Mouse (Mus musculus) layer of hippocampus, postnatal 25 days (tissue): Measurements from ENCODE around the gene Arl4d. TPM values are rescaled to one million over a fixed set of nuclear protein-coding genes. Genes with fewer than 3 reads are reported as not detected.
A peak's percentile ranks its signal among the peaks of the same experiment; 100 is the strongest.

Experiments
- DNase-seq, 2 experiments: peaks; one replicate each; pipeline ENCODE4 v3.0.0; 2022; ENCODE audit warnings: mixed read lengths in 2 of 2, low spot score in 1 of 2; ENCODE audit errors: extremely low spot score in 1 of 2
- total RNA-seq, 2 experiments: library from RNA; stranded (reverse); gene quantifications; 2 replicates each; pipeline ENCODE4 v1.2.3; 2021

Gene Arl4d
- total RNA-seq, 2 experiments from 2014 or later = 10.4 to 11.9 TPM

- no peak for DNase-seq
Observed at GRCm38 (mm10) chr11:101674106-101674505, 8.8 kb downstream of the Arl4d start.

GRCm38 (mm10) chr11:101675349-101675748 lies 10.0 kb downstream of the Arl4d start:
- no peak for DNase-seq

- no peak for DNase-seq
Observed at GRCm38 (mm10) chr11:101677655-101678054, 12.3 kb downstream of the Arl4d start.

GRCm38 (mm10) chr11:101678770-101679169 lies 13.4 kb downstream of the Arl4d start:
- no peak for DNase-seq

- DNase-seq = no peak
Observed at GRCm38 (mm10) chr11:101679907-101680306, 14.6 kb downstream of the Arl4d start.

- DNase-seq = no peak
Observed at GRCm38 (mm10) chr11:101680634-101681325, 15.4 kb downstream of the Arl4d start.

GRCm38 (mm10) chr11:101681968-101682367 lies 16.6 kb downstream of the Arl4d start:
- DNase-seq = no peak

GRCm38 (mm10) chr11:101682410-101682960 lies 17.1 kb downstream of the Arl4d start:
- DNase-seq = no peak

GRCm38 (mm10) chr11:101687351-101688301 lies 22.3 kb downstream of the Arl4d start:
- DNase-seq = peak; percentile 54 to 58

GRCm38 (mm10) chr11:101689701-101690113 lies 24.4 kb downstream of the Arl4d start:
- DNase-seq = peak; percentile 63 to 64

GRCm38 (mm10) chr11:101690326-101690725 lies 25.0 kb downstream of the Arl4d start:
- no peak for DNase-seq

GRCm38 (mm10) chr11:101695906-101696661 lies 30.7 kb downstream of the Arl4d start:
- peak in 1 of 2 experiments; percentile 11 for DNase-seq

- DNase-seq = no peak
Observed at GRCm38 (mm10) chr11:101697156-101697861, 32.0 kb downstream of the Arl4d start.

- DNase-seq = no peak
Observed at GRCm38 (mm10) chr11:101698114-101698513, 32.8 kb downstream of the Arl4d start.

- no peak for DNase-seq
Observed at GRCm38 (mm10) chr11:101699556-101699955, 34.2 kb downstream of the Arl4d start.

GRCm38 (mm10) chr11:101699991-101700390 lies 34.6 kb downstream of the Arl4d start:
- no peak for DNase-seq

- DNase-seq = no peak
Observed at GRCm38 (mm10) chr11:101700446-101700845, 35.1 kb downstream of the Arl4d start.

- DNase-seq = no peak
Observed at GRCm38 (mm10) chr11:101704081-101704480, 38.7 kb downstream of the Arl4d start.

- no peak for DNase-seq
Observed at GRCm38 (mm10) chr11:101706764-101707448, 41.6 kb downstream of the Arl4d start.
